Mouse (Mus musculus) kidney, postnatal 4 days (tissue): ENCODE results near the gene Gm20219.
A peak's percentile ranks its signal among the peaks of the same experiment; 100 is the strongest.

Experiments used
- DNase-seq, 2 experiments: peaks; one replicate each; pipeline ENCODE4 v3.0.0; 2021; ENCODE audit warnings: mixed read lengths in 2 of 2

Gene Gm20219

GRCm38 (mm10) chr17:56554122-56554551, at the start of gene Gm20219:
Gene Gm20219, minus strand, starts transcription at chr17:56554387.
- DNase-seq: peak; percentile 41 to 60

- no peak for DNase-seq
Measured at GRCm38 (mm10) chr17:56604070-56604380, 49.8 kb upstream of the Gm20219 start.

- DNase-seq: no peak
Measured at GRCm38 (mm10) chr17:56603186-56604069, 49.2 kb upstream of the Gm20219 start.

- DNase-seq: peak in 1 of 2 experiments; percentile 49
Measured at GRCm38 (mm10) chr17:56593527-56594271, 39.5 kb upstream of the Gm20219 start.

- no peak for DNase-seq
Measured at GRCm38 (mm10) chr17:56592553-56592952, 38.4 kb upstream of the Gm20219 start.

GRCm38 (mm10) chr17:56588921-56589320, 34.7 kb upstream of the Gm20219 start:
- no peak for DNase-seq

- DNase-seq: no peak
Measured at GRCm38 (mm10) chr17:56587773-56588172, 33.6 kb upstream of the Gm20219 start.

GRCm38 (mm10) chr17:56585171-56585821, 31.1 kb upstream of the Gm20219 start:
- peak; percentile 63 to 76 for DNase-seq

GRCm38 (mm10) chr17:56584257-56585130, 30.3 kb upstream of the Gm20219 start, which contains the start of the genes Safb2 and Safb:
Gene Safb2, minus strand, starts transcription at chr17:56584585.
Gene Safb, plus strand, starts transcription at chr17:56584825.
- DNase-seq: peak; percentile 99 to 100

GRCm38 (mm10) chr17:56583611-56584256, 29.5 kb upstream of the Gm20219 start:
- no peak for DNase-seq

- DNase-seq: no peak
Measured at GRCm38 (mm10) chr17:56583071-56583470, 28.9 kb upstream of the Gm20219 start.

- no peak for DNase-seq
Measured at GRCm38 (mm10) chr17:56572939-56573338, 18.8 kb upstream of the Gm20219 start.

- peak; percentile 37 to 56 for DNase-seq
Measured at GRCm38 (mm10) chr17:56572154-56572553, 18.0 kb upstream of the Gm20219 start.

GRCm38 (mm10) chr17:56570287-56570686, 16.1 kb upstream of the Gm20219 start:
- no peak for DNase-seq

- no peak for DNase-seq
Measured at GRCm38 (mm10) chr17:56567370-56567769, 13.2 kb upstream of the Gm20219 start.

- no peak for DNase-seq
Measured at GRCm38 (mm10) chr17:56566918-56567317, 12.7 kb upstream of the Gm20219 start.

GRCm38 (mm10) chr17:56566293-56566692, 12.1 kb upstream of the Gm20219 start:
- DNase-seq: no peak

- no peak for DNase-seq
Measured at GRCm38 (mm10) chr17:56561866-56562265, 7.7 kb upstream of the Gm20219 start.

- DNase-seq: no peak
Measured at GRCm38 (mm10) chr17:56560131-56560530, 5.9 kb upstream of the Gm20219 start.

- no peak for DNase-seq
Measured at GRCm38 (mm10) chr17:56559386-56559785, 5.2 kb upstream of the Gm20219 start.

- peak; percentile 81 to 83 for DNase-seq
Measured at GRCm38 (mm10) chr17:56558448-56558847, 4.3 kb upstream of the Gm20219 start.
